Mouse (Mus musculus) megakaryocyte-erythroid progenitor cell, adult 5-6 weeks (primary cell): ENCODE measurements around the gene Prx. TPM values are rescaled to one million over a fixed set of nuclear protein-coding genes. Genes with fewer than 3 reads are reported as not detected.
A peak's percentile ranks its signal among the peaks of the same experiment; 100 is the strongest.

Source experiments
- ATAC-seq: replicated peaks from 2 replicates; pipeline ENCODE4 v1.8.0; 2016; ENCODE audit warnings: mild to moderate bottlenecking, inconsistent platforms; ENCODE audit not compliant: severe bottlenecking, poor library complexity, low FRiP score, low TSS enrichment
- total RNA-seq, 2 experiments: library from RNA; stranded (forward) in 1 of 2; stranded (reverse) in 1 of 2; fragments of 200-1000, 215-1000 nt in 1 of 2; fragments of >200 nt in 1 of 2; fragmentation: Nextera tagmentation in 1 of 2; gene quantifications; 2 replicates each; pipeline ENCODE4 v1.2.3; 2014 to 2017

Gene Prx
- total RNA-seq, 2 experiments from 2014 or later: 1.3 to 1.9 TPM

GRCm38 (mm10) chr7:27543065-27543464 is 43.9 kb downstream of the Prx start:
- no peak for ATAC-seq

- no peak for ATAC-seq
Measured at GRCm38 (mm10) chr7:27543851-27544250, 44.7 kb downstream of the Prx start.

DNA sequence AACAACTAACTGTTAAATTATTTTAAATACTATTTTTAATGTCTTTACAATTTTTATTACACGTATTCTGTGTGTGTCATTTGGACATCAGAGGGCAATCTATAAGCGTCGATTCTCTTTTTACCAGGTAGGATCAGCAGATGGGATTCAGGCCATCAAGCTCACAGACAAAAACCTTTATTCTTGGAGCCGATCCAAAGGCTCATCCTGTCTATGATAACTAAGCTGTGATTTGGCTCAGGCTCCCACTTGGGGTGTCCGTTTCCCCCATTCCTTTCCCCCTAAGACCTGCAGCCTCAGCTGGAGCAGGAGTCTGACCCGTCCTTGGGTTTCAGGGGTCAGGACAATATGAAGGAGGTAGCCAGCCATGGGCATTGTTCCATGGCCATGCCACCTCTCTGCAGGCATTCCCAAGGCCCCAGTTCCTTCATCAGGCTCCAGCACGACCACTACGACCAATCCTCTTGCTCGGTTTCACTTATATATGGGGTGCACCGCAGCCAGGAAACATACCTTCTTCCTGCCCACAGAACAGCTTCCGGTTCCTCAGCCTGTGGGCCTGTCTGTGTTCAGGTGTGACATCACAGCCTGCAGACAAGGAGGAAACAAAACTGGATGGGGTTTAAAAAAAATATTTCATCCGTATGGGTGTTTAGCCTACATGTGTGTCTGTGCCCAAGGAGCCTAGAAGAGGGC is 45.7 kb downstream of the Prx start:
- no peak for ATAC-seq

DNA sequence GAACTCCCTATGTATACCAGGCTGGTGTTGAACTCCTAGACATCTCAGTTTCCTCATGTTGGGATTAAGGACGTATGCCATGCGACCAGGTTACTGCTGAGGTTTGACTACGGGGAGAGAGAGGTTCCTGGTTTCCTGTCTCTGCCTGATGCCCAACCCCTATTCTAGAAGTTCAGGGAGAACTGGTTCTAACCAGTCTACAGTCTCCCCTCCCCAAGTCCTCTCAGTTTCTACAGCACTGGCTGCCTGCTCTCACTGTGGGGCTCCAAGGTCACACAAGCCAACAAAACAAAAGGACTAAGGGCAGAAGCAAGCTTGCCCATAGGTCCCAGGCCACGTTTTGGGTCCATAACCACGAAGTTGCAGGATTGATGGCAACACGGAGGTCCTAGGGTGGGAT is 50.5 kb downstream of the Prx start:
- ATAC-seq: no peak

GRCm38 (mm10) chr7:27552070-27552469 is 52.9 kb downstream of the Prx start:
- no peak for ATAC-seq

DNA sequence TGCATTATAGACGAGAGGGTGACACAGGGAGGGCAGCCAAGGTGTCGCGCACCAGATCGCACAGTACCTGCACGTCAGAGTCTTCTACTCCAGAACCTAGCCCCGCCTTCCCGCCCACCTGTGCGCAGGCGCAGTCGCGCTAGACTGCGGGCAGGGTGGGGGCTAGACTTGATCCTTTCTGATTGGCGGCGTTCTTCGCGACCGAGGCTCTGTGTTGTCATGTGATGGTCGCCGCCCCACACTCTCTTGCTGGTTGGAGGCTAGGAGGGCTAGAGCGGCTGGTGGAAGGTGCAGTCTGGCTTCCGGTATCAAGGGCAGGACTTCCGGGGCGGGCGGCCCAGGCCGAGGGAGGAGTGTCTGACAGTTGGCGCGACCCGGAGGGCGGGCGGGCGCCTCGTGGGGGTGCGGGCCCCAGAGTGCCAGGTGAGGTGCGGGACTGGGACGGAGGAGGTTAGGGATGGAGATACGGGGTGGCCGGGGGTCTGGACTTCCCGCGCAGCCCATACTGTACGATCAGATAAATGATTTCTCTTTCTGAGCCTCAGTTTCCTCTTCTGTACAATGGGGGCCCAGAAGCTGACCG is 53.9 kb downstream of the Prx start, which contains the start of the genes Pld3 and 2310022A10Rik:
Gene Pld3 (minus strand): TSS at position 288 of the 583 bp plus-strand sequence.
Gene 2310022A10Rik (plus strand): TSS at position 303 of the 583 bp plus-strand sequence.
- peak; percentile 100 for ATAC-seq

- no peak for ATAC-seq
Measured at GRCm38 (mm10) chr7:27560291-27560887, 61.3 kb downstream of the Prx start.

GRCm38 (mm10) chr7:27560978-27561377 is 61.9 kb downstream of the Prx start:
- ATAC-seq: no peak

Other genes with a start within 250 kb of the Prx start
- 0.94 and 3.0 TPM in 2 replicates for gene Numbl, start 240.9 kb upstream of the Prx start, total RNA-seq (2014; fragmentation: Nextera tagmentation)
- 0.38 and 0.66 TPM in 2 replicates for gene Numbl, start 240.9 kb upstream of the Prx start, total RNA-seq (2017)
- 0.39 TPM in 1 of 2 replicates, not detected in the other for gene Ltbp4, start 161.6 kb upstream of the Prx start, total RNA-seq (2014; fragmentation: Nextera tagmentation)
- gene Ltbp4, start 161.6 kb upstream of the Prx start, total RNA-seq (2017): 0.05 and 1.4 TPM in 2 replicates
- 39.2 and 72.7 TPM in 2 replicates for gene Shkbp1, start 143.3 kb upstream of the Prx start, total RNA-seq (2014; fragmentation: Nextera tagmentation)
- 20.6 and 35.1 TPM in 2 replicates for gene Shkbp1, start 143.3 kb upstream of the Prx start, total RNA-seq (2017)
- gene Gm20479, start 141.9 kb upstream of the Prx start, total RNA-seq (2014; fragmentation: Nextera tagmentation): not detected in 2 replicates
- not detected in 2 replicates for gene Gm20479, start 141.9 kb upstream of the Prx start, total RNA-seq (2017)
- 0.09 and 0.37 TPM in 2 replicates for gene Sptbn4, start 51.6 kb upstream of the Prx start, total RNA-seq (2014; fragmentation: Nextera tagmentation)
- gene Sptbn4, start 51.6 kb upstream of the Prx start, total RNA-seq (2017): 0.15 TPM in 1 of 2 replicates, not detected in the other
- gene Blvrb, start 51.3 kb upstream of the Prx start, total RNA-seq (2014; fragmentation: Nextera tagmentation): 667 and 741 TPM in 2 replicates
- 183 and 213 TPM in 2 replicates for gene Blvrb, start 51.3 kb upstream of the Prx start, total RNA-seq (2017)
- 4.8 and 10.1 TPM in 2 replicates for gene Sertad3, start 25.6 kb upstream of the Prx start, total RNA-seq (2014; fragmentation: Nextera tagmentation)
- 4.3 and 12.5 TPM in 2 replicates for gene Sertad3, start 25.6 kb upstream of the Prx start, total RNA-seq (2017)
- 2.0 and 6.6 TPM in 2 replicates for gene Sertad1, start 12.4 kb upstream of the Prx start, total RNA-seq (2014; fragmentation: Nextera tagmentation)
- gene Sertad1, start 12.4 kb upstream of the Prx start, total RNA-seq (2017): 9.7 and 11.3 TPM in 2 replicates
- 2.4 and 2.6 TPM in 2 replicates for gene Hipk4, start 23.9 kb downstream of the Prx start, total RNA-seq (2014; fragmentation: Nextera tagmentation)
- gene Hipk4, start 23.9 kb downstream of the Prx start, total RNA-seq (2017): 0.23 TPM in 1 of 2 replicates, not detected in the other
- 9.4 and 9.8 TPM in 2 replicates for gene Pld3, start 53.9 kb downstream of the Prx start, total RNA-seq (2014; fragmentation: Nextera tagmentation)
- gene Pld3, start 53.9 kb downstream of the Prx start, total RNA-seq (2017): 2.4 and 7.8 TPM in 2 replicates
- 30.3 and 38.1 TPM in 2 replicates for gene 2310022A10Rik, start 53.9 kb downstream of the Prx start, total RNA-seq (2014; fragmentation: Nextera tagmentation)
- gene 2310022A10Rik, start 53.9 kb downstream of the Prx start, total RNA-seq (2017): 2.3 and 31.3 TPM in 2 replicates
- gene Akt2, start 92.2 kb downstream of the Prx start, total RNA-seq (2014; fragmentation: Nextera tagmentation): 61.9 and 65.5 TPM in 2 replicates
- 60.3 and 82.2 TPM in 2 replicates for gene Akt2, start 92.2 kb downstream of the Prx start, total RNA-seq (2017)
- not detected in 2 replicates for gene Ttc9b, start 154.6 kb downstream of the Prx start, total RNA-seq (2014; fragmentation: Nextera tagmentation)
- gene Ttc9b, start 154.6 kb downstream of the Prx start, total RNA-seq (2017): not detected in 2 replicates
- gene Map3k10, start 175.3 kb downstream of the Prx start, total RNA-seq (2014; fragmentation: Nextera tagmentation): 6.2 and 13.5 TPM in 2 replicates
- gene Map3k10, start 175.3 kb downstream of the Prx start, total RNA-seq (2017): 2.9 and 4.5 TPM in 2 replicates
- 6.8 TPM in 1 of 2 replicates, not detected in the other for gene Zfp607b, start 190.0 kb downstream of the Prx start, total RNA-seq (2014; fragmentation: Nextera tagmentation)
- gene Zfp607b, start 190.0 kb downstream of the Prx start, total RNA-seq (2017): 1.2 and 1.7 TPM in 2 replicates
- gene Zfp60, start 232.1 kb downstream of the Prx start, total RNA-seq (2014; fragmentation: Nextera tagmentation): 7.9 and 8.5 TPM in 2 replicates
- gene Zfp60, start 232.1 kb downstream of the Prx start, total RNA-seq (2017): 9.2 and 12.5 TPM in 2 replicates